Mouse (Mus musculus) neutrophil, adult 83 days (primary cell): Measurements from ENCODE around the gene Fam81a. TPM values are rescaled to one million over a fixed set of nuclear protein-coding genes. Genes with fewer than 3 reads are reported as not detected.

Experiments
- total RNA-seq, 2 experiments: library from RNA; stranded (reverse); gene quantifications; one replicate each; pipeline ENCODE4 v1.2.4; 2023

Gene Fam81a
- total RNA-seq: not detected

GRCm38 (mm10) chr9:70142460-70142859 lies at the start of gene Fam81a:
Gene Fam81a, minus strand, starts transcription at chr9:70142560.

Other genes with a start within 250 kb of the Fam81a start
- 100 to 1,000 TPM in 1 of 2 experiments, 10 to 100 TPM in 1; 83.1 to 103 TPM for gene Bnip2, start 153.1 kb downstream of the Fam81a start, total RNA-seq
- 10 to 100 TPM; 44.2 to 50.9 TPM for gene Gtf2a2, start 130.0 kb downstream of the Fam81a start, total RNA-seq
- not detected for gene Gcnt3, start 104.5 kb downstream of the Fam81a start, total RNA-seq
- gene Myo1e, start 64.8 kb upstream of the Fam81a start, total RNA-seq: under 1 TPM; 0.90 to 0.95 TPM